Mouse (Mus musculus) liver, adult 2 months (tissue): ENCODE measurements around the gene Acvr1b.

ENCODE experiments used
- CTCF ChIP-seq: fragments of 200-500 bp; IDR thresholded peaks from 2 replicates; pipeline ENCODE4 v1.5.1; 2011; ENCODE audit warnings: low read depth, low read length, control low read depth
- POLR2A ChIP-seq: fragments of 200-500 bp; IDR thresholded peaks from 2 replicates; pipeline ENCODE4 v1.6.1; 2011; ENCODE audit warnings: low read length, control low read depth; ENCODE audit not compliant: insufficient read depth; ENCODE audit errors: extremely low read depth

- TF ChIP-seq CTCF (no peak), POLR2A (no peak)
Observed at GRCm38 (mm10) chr15:101137455-101137854, 36.4 kb upstream of the Acvr1b start.
